Mouse (Mus musculus): ENCODE results near the gene Cadm1. TPM values are rescaled to one million over a fixed set of nuclear protein-coding genes. Genes with fewer than 3 reads are reported as not detected.

The Cadm1 gene
- polyA plus RNA-seq, 1 experiment from 2014 or later, result 150 TPM

DNA sequence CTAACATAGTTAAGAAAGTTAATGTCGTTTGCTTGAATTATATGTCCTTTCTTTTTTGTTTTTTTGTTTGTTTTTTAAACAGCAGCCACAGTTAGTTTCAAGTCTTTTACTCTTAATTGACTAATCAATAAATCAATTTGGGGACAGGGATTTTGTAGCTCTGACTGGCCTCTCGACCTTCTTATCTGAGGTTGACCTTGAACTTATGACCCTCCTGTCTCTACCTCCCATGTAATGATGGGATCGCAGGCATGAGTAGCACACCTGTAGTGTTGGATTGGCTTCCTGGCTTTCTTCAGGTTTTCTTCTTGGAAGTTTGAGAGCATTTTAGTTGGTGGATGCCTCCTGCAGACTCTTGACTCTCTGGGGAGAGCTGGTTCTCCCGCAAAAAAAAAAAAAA lies 53.3 kb downstream of the Cadm1 start:
- ATAC-seq (ENCODE audit: low FRiP score), result no peak

DNA sequence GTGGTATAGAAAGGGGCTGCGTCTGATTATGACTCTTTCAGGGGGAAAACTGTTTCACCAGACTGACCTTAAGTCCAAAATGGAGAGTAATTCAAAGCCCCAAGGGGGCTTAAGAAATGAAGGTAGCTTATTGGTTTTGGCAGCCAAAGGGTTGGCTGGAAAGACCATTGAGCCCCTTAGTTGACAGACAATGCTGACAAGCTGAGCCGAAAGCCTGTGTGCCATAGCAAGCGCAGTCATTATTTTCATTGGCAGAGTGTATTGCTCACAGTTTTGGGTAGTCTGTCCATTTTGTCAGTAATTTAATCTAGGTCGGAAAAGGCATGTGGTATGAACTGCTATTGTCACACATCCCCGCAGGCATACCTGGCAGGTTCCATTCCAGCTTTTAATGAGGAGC lies 56.2 kb downstream of the Cadm1 start:
- Histone ChIP-seq H3K9me3 (ENCODE audit: control insufficient read depth, low read length) (no peaks in the 10 kb centered on the region), H3K36me3 (ENCODE audit: control insufficient read depth, insufficient read depth, low read length) (no peaks in the 10 kb centered on the region), H3K4me1 (replicated peaks; ENCODE audit: control insufficient read depth, insufficient read depth, low read length) (0 out of 2 replicates have a peak, but pooled peaks cover 2% of the 10 kb centered on the region), H3K9ac (ENCODE audit: low read depth, low read length) (no peak overlapping the region), H3K27ac (ENCODE audit: low read depth, low read length) (no peak overlapping the region), H3K4me2 (replicated peaks; ENCODE audit: low read depth, low read length) (no peak overlapping the region), H3K4me3 (ENCODE audit: low read depth, low read length) (no peak overlapping the region), H3K27me3 (ENCODE audit: control insufficient read depth, insufficient read depth, low read length) (no peaks in the 10 kb centered on the region)
- DNase-seq (ENCODE audit: low spot score) (no peak), ATAC-seq (ENCODE audit: low FRiP score) (no peak)
- 74% methylated on average over 5 of the region's 5 CpGs for WGBS

More for the DNA sequence above, 53.3 kb downstream of the Cadm1 start:
- H3K4me1 ChIP-seq (replicated peaks; ENCODE audit: control insufficient read depth, insufficient read depth, low read length), result 0 out of 2 replicates have a peak, but pooled peaks cover 2% of the 10 kb centered on the region
- H3K4me3 ChIP-seq (ENCODE audit: low read depth, low read length), result no peak overlapping the region
- no peak for DNase-seq (ENCODE audit: low spot score)
- no peak overlapping the region for H3K27ac ChIP-seq (ENCODE audit: low read depth, low read length)
- H3K9me3 ChIP-seq (ENCODE audit: control insufficient read depth, low read length), result no peaks in the 10 kb centered on the region
- WGBS, result 88% methylated on average over 4 of the region's 4 CpGs
- no peak overlapping the region for H3K9ac ChIP-seq (ENCODE audit: low read depth, low read length)
- no peaks in the 10 kb centered on the region for H3K27me3 ChIP-seq (ENCODE audit: control insufficient read depth, insufficient read depth, low read length)
- no peak overlapping the region for H3K4me2 ChIP-seq (replicated peaks; ENCODE audit: low read depth, low read length)
- H3K36me3 ChIP-seq (ENCODE audit: control insufficient read depth, insufficient read depth, low read length), result no peaks in the 10 kb centered on the region

DNA sequence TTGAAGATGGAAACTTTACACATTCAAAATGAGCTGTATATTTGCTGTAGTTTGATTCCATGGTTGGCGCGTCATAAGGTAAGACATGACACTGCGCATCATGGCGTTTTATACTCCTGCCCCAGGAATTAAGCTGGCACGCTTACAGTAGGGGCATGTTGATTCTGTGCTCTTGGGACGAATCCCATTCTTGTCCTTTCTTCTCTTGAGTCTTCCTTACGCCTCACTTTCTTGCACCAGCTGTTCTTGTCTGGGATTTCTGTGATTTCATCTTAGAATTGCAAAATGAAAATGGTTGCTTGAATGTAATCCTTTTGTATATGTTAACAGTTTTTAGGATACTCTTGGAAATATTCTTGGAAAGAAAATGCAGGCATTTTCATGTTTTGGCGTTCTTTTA lies 56.9 kb downstream of the Cadm1 start:
- WGBS, result 87% methylated on average over 8 of the region's 8 CpGs
- Histone ChIP-seq H3K36me3 (ENCODE audit: control insufficient read depth, insufficient read depth, low read length) (no peaks in the 10 kb centered on the region), H3K27ac (ENCODE audit: low read depth, low read length) (no peak overlapping the region), H3K9ac (ENCODE audit: low read depth, low read length) (no peak overlapping the region), H3K4me3 (ENCODE audit: low read depth, low read length) (no peak overlapping the region), H3K9me3 (ENCODE audit: control insufficient read depth, low read length) (no peaks in the 10 kb centered on the region), H3K4me1 (replicated peaks; ENCODE audit: control insufficient read depth, insufficient read depth, low read length) (0 out of 2 replicates have a peak, but pooled peaks cover 2% of the 10 kb centered on the region), H3K27me3 (ENCODE audit: control insufficient read depth, insufficient read depth, low read length) (no peaks in the 10 kb centered on the region), H3K4me2 (replicated peaks; ENCODE audit: low read depth, low read length) (no peak overlapping the region)
- ATAC-seq (ENCODE audit: low FRiP score) (no peak), DNase-seq (ENCODE audit: low spot score) (no peak)

DNA sequence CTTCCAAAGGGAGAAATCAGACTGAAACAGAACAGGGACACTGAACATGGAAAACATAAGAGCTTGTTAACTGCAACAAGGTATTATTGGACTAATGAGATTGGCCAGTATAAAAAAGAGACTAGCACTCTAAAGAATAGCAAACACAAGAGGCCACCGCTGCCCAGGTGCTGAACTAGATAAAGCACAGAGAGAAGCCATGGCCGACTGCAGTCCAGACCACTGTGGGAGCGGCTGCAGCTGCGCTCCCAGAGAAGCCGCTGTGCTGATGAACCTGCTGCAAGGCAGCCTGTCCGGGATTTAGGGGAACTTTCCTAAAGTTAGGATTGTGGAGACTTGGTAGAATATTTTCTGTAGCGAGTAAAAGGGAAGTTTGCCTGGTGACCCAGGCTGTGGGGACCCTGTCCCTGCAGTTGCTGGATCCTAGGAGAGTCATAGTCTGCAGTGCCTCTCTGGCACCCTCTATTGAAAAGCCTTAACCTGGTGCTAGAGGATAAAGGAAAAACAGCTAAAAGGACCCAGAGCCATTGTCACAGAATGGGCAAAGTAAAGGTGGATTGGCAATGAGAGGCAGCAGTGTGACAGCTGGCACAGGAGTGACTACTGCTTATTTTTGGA lies 57.7 kb downstream of the Cadm1 start:
- WGBS, result 66% methylated on average over 7 of the region's 7 CpGs
- Histone ChIP-seq H3K9me3 (ENCODE audit: control insufficient read depth, low read length) (no peaks in the 10 kb centered on the region), H3K4me2 (replicated peaks; ENCODE audit: low read depth, low read length) (no peak overlapping the region), H3K9ac (ENCODE audit: low read depth, low read length) (no peak overlapping the region), H3K27me3 (ENCODE audit: control insufficient read depth, insufficient read depth, low read length) (no peaks in the 10 kb centered on the region), H3K4me1 (replicated peaks; ENCODE audit: control insufficient read depth, insufficient read depth, low read length) (0 out of 2 replicates have a peak, but pooled peaks cover 2% of the 10 kb centered on the region), H3K4me3 (ENCODE audit: low read depth, low read length) (no peak overlapping the region), H3K27ac (ENCODE audit: low read depth, low read length) (no peak overlapping the region), H3K36me3 (ENCODE audit: control insufficient read depth, insufficient read depth, low read length) (no peaks in the 10 kb centered on the region)
- no peak for DNase-seq (ENCODE audit: low spot score)
- no peak for ATAC-seq (ENCODE audit: low FRiP score)

DNA sequence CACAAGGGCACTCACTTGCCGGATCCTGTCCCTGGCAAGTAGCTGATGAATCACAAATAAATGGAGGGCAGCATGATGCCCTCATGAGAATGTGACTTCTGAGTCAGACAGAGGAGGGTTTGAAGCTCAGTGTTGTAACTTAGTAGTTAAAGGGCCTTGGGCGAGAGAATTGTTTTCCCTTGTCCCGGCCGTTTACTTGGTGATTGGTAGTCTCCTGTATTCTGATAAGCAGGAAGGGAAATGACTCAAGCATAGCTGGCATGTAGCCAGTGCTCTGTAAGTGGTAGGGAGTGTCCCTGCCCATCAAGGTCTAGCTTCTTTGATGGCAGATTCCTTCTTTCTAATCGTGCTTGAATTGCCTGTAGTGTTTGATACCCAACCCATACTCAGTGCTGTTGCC lies 59.9 kb downstream of the Cadm1 start:
- ATAC-seq (ENCODE audit: low FRiP score) (no peak), DNase-seq (ENCODE audit: low spot score) (no peak)
- no peaks in the 10 kb centered on the region for H3K27me3 ChIP-seq (ENCODE audit: control insufficient read depth, insufficient read depth, low read length)
- no peaks in the 10 kb centered on the region for H3K36me3 ChIP-seq (ENCODE audit: control insufficient read depth, insufficient read depth, low read length)
- no peak overlapping the region for H3K4me2 ChIP-seq (replicated peaks; ENCODE audit: low read depth, low read length)
- no peak overlapping the region for H3K27ac ChIP-seq (ENCODE audit: low read depth, low read length)
- 81% methylated on average over 5 of the region's 5 CpGs for WGBS
- no peak overlapping the region for H3K9ac ChIP-seq (ENCODE audit: low read depth, low read length)
- 0 out of 2 replicates have a peak, but pooled peaks cover 2% of the 10 kb centered on the region for H3K4me1 ChIP-seq (replicated peaks; ENCODE audit: control insufficient read depth, insufficient read depth, low read length)
- H3K9me3 ChIP-seq (ENCODE audit: control insufficient read depth, low read length), result no peaks in the 10 kb centered on the region
- no peak overlapping the region for H3K4me3 ChIP-seq (ENCODE audit: low read depth, low read length)

DNA sequence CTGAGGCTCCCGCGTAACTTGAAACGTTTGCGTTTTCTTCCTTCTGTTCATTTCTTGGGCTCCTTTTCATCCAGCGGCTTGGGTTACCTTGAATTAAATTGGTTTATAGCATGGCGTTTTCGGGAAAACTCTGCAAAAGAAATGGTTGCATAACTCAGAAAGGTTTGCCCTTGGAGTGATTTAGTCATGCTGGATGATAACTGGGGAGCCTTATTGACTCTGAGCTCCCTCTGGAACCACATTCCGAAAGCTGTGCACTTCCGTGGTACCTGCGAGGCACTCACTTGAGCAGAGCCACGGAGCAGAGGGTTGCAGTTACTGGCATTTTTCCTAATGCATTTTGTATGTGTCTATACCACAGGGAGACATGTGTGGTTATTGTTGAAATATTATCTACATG lies 71.6 kb downstream of the Cadm1 start:
- no peaks in the 10 kb centered on the region for H3K4me1 ChIP-seq (replicated peaks; ENCODE audit: control insufficient read depth, insufficient read depth, low read length)
- ATAC-seq (ENCODE audit: low FRiP score) (no peak), DNase-seq (ENCODE audit: low spot score) (no peak)
- no peak overlapping the region for H3K4me2 ChIP-seq (replicated peaks; ENCODE audit: low read depth, low read length)
- no peak overlapping the region for H3K9ac ChIP-seq (ENCODE audit: low read depth, low read length)
- WGBS, result 93% methylated on average over 11 of the region's 11 CpGs
- H3K4me3 ChIP-seq (ENCODE audit: low read depth, low read length), result no peak overlapping the region
- H3K36me3 ChIP-seq (ENCODE audit: control insufficient read depth, insufficient read depth, low read length), result no peaks in the 10 kb centered on the region
- H3K9me3 ChIP-seq (ENCODE audit: control insufficient read depth, low read length), result no peaks in the 10 kb centered on the region
- H3K27ac ChIP-seq (ENCODE audit: low read depth, low read length), result no peak overlapping the region
- no peaks in the 10 kb centered on the region for H3K27me3 ChIP-seq (ENCODE audit: control insufficient read depth, insufficient read depth, low read length)

DNA sequence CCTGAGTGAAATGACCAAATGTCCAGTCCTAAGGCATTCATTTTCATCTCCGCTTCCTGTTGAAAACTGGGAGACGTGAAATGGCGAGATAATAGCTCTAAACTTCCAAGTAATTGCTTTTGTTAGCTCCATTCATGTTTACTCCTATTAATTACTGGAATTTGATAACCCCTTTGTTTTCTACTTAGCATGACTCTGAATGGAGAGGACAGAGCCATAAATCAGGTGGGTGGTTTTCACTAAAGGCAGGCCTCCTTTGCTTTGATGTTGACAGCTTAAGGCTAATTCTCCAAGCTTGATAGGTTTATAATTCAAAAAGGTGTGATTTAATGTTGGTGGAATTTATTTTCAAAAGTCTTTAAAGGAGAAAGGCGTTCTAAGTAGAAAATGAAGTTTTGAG lies 74.0 kb downstream of the Cadm1 start:
- DNase-seq (ENCODE audit: low spot score) (no peak), ATAC-seq (ENCODE audit: low FRiP score) (no peak)
- H3K27ac ChIP-seq (ENCODE audit: low read depth, low read length), result no peak overlapping the region
- no peaks in the 10 kb centered on the region for H3K9me3 ChIP-seq (ENCODE audit: control insufficient read depth, low read length)
- H3K4me3 ChIP-seq (ENCODE audit: low read depth, low read length), result no peak overlapping the region
- no peaks in the 10 kb centered on the region for H3K4me1 ChIP-seq (replicated peaks; ENCODE audit: control insufficient read depth, insufficient read depth, low read length)
- H3K36me3 ChIP-seq (ENCODE audit: control insufficient read depth, insufficient read depth, low read length), result no peaks in the 10 kb centered on the region
- no peak overlapping the region for H3K9ac ChIP-seq (ENCODE audit: low read depth, low read length)
- no peak overlapping the region for H3K4me2 ChIP-seq (replicated peaks; ENCODE audit: low read depth, low read length)
- 55% methylated on average over 4 of the region's 4 CpGs for WGBS
- H3K27me3 ChIP-seq (ENCODE audit: control insufficient read depth, insufficient read depth, low read length), result no peaks in the 10 kb centered on the region

DNA sequence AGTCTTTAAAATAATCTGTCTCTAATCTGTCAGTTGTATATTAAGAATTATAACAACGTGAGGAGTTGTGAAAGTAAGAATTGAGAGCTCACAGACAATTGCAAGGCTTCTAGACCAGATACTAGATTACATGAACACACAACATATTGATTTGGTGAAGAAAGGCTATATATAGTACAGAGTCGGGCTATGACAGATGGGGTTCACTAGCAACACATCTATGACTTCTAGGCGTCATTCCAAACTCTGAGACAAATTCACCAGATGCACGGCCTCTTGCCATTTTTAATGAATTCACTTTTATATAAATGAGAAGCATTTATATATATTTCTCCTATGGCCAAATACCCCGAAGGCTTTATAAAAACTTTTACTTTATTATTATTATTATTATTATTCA lies 75.7 kb downstream of the Cadm1 start:
- Histone ChIP-seq H3K36me3 (ENCODE audit: control insufficient read depth, insufficient read depth, low read length) (no peaks in the 10 kb centered on the region), H3K9me3 (ENCODE audit: control insufficient read depth, low read length) (no peaks in the 10 kb centered on the region), H3K4me3 (ENCODE audit: low read depth, low read length) (no peak overlapping the region), H3K4me1 (replicated peaks; ENCODE audit: control insufficient read depth, insufficient read depth, low read length) (no peaks in the 10 kb centered on the region), H3K27ac (ENCODE audit: low read depth, low read length) (no peak overlapping the region), H3K4me2 (replicated peaks; ENCODE audit: low read depth, low read length) (no peak overlapping the region), H3K27me3 (ENCODE audit: control insufficient read depth, insufficient read depth, low read length) (no peaks in the 10 kb centered on the region), H3K9ac (ENCODE audit: low read depth, low read length) (no peak overlapping the region)
- no peak for ATAC-seq (ENCODE audit: low FRiP score)
- DNase-seq (ENCODE audit: low spot score), result no peak
- 88% methylated on average over 5 of the region's 5 CpGs for WGBS

DNA sequence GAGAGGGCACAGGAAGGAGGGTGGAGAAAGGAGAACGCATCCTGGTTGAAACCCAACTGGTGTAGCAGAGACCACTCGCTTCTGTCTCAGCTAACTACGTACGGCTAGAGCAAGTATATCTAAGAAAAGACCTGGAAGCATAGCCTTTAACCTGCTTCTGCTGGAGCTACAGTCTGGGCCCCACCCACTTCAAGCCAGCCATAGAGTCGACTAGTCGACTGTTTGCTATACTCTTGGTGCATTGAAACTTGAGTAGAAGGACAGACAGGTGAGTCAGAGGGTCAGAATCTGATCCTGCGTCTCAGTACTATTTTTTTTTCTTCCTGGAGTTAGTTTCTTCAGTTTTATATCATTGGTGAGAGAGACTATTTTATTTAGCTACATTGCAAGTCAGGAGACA lies 78.5 kb downstream of the Cadm1 start:
- Histone ChIP-seq H3K9ac (ENCODE audit: low read depth, low read length) (no peak overlapping the region), H3K4me1 (replicated peaks; ENCODE audit: control insufficient read depth, insufficient read depth, low read length) (no peaks in the 10 kb centered on the region; the same call in 1 of the 2 replicates), H3K4me3 (ENCODE audit: low read depth, low read length) (no peak overlapping the region), H3K9me3 (ENCODE audit: control insufficient read depth, low read length) (no peaks in the 10 kb centered on the region), H3K4me2 (replicated peaks; ENCODE audit: low read depth, low read length) (no peak overlapping the region), H3K36me3 (ENCODE audit: control insufficient read depth, insufficient read depth, low read length) (no peaks in the 10 kb centered on the region), H3K27me3 (ENCODE audit: control insufficient read depth, insufficient read depth, low read length) (no peaks in the 10 kb centered on the region), H3K27ac (ENCODE audit: low read depth, low read length) (no peak overlapping the region)
- DNase-seq (ENCODE audit: low spot score), result no peak
- no peak for ATAC-seq (ENCODE audit: low FRiP score)
- 76% methylated on average over 7 of the region's 7 CpGs for WGBS
